Mouse (Mus musculus) small intestine, adult 2 months (tissue): ENCODE data around the gene Olfr222. TPM values are rescaled to one million over a fixed set of nuclear protein-coding genes. Genes with fewer than 3 reads are reported as not detected.
"Not testable (repeated sequence)": the region's sequence is repeated elsewhere in the genome, so short reads cannot be mapped to it uniquely, and the experiment has no call there.

Source experiments
- H3K27ac ChIP-seq: fragments of 200-500 bp; 2 replicates; pipeline ENCODE4 v1.5.1; 2012; ENCODE audit warnings: low read depth, low read length, control low read depth, inconsistent platforms; ENCODE audit not compliant: insufficient read depth
- H3K27me3 ChIP-seq: fragments of 200-500 bp; 2 replicates; pipeline ENCODE4 v1.6.1; 2012; ENCODE audit warnings: mild to moderate bottlenecking, moderate library complexity, low read length, inconsistent platforms; ENCODE audit not compliant: control insufficient read depth, insufficient read depth
- H3K36me3 ChIP-seq: fragments of 200-500 bp; 2 replicates; pipeline ENCODE4 v1.6.1; 2012; ENCODE audit warnings: mild to moderate bottlenecking, low read length, control low read depth, inconsistent platforms; ENCODE audit not compliant: control insufficient read depth, insufficient read depth
- H3K4me1 ChIP-seq: fragments of 200-500 bp; 2 replicates; pipeline ENCODE4 v1.6.1; 2012; ENCODE audit warnings: low read length, inconsistent platforms, mixed read lengths; ENCODE audit not compliant: control insufficient read depth, insufficient read depth, insufficient read length
- H3K4me3 ChIP-seq: fragments of 200-500 bp; 2 replicates; pipeline ENCODE4 v1.5.1; 2012; ENCODE audit warnings: low read depth, mild to moderate bottlenecking, control low read depth, inconsistent platforms, low read length, moderate library complexity
- CTCF ChIP-seq: fragments of 200-500 bp; IDR thresholded peaks from 2 replicates; pipeline ENCODE4 v1.5.1; 2012; ENCODE audit warnings: low read depth, mild to moderate bottlenecking, control low read depth, inconsistent platforms, low read length, moderate library complexity, mixed read lengths; ENCODE audit not compliant: insufficient replicate concordance, insufficient read length; ENCODE audit errors: extremely low read depth
- POLR2A ChIP-seq: fragments of 200-500 bp; IDR thresholded peaks from 2 replicates; pipeline ENCODE4 v1.6.1; 2012; ENCODE audit warnings: low read depth, mild to moderate bottlenecking, control low read depth, inconsistent platforms, low read length, moderate library complexity
- WGBS: fragments of 180-500 bp; shearing (Covaris S2); methylation state at CpG from one replicate; pipeline ENCODE4 v1.1.7; 2018; 5-methylcytosine and 5-hydroxymethylcytosine counted together
- polyA plus RNA-seq: library from polyadenylated mRNA; depleted of rRNA; stranded (reverse); fragments of >200 nt; gene quantifications from 2 replicates; pipeline ENCODE4 v1.2.3, GENCODE M21; 2012; rRNA removed

The Olfr222 gene
- polyA plus RNA-seq = not detected in 2 replicates

DNA sequence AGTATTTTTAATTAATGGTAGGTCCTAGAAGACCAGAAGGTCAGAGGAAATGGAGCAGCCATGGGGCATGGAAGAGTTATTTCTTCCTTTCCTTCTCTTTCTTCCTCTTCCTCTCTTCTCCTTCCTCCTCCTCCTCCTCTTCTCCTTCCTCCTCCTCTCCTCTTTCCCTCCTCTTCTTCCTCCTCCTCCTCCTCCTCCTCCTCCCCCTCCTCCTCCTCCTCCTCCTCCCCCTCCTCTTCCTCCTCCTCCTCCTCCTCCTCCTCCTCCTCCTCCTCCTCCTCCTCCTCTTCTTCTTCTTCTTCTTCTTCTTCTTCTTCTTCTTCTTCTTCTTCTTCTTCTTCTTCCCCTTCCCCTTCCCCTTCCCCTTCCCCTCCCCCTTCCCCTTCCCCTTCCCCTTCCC, at the start of gene Olfr222:
Gene Olfr222, minus strand, starts transcription at position 101 of the 400 bp plus-strand sequence.
- not testable (repeated sequence) for H3K36me3 ChIP-seq, H3K27ac ChIP-seq, H3K27me3 ChIP-seq, H3K4me1 ChIP-seq, H3K4me3 ChIP-seq

- Histone ChIP-seq H3K27ac (no peak overlapping the region), H3K27me3 (no peaks in the 10 kb centered on the region), H3K4me1 (no peaks in the 10 kb centered on the region), H3K4me3 (no peak overlapping the region), H3K36me3 (no peaks in the 10 kb centered on the region)
- WGBS = 25% methylated on average over 6 of the region's 6 CpGs
- TF ChIP-seq POLR2A = no peak
- TF ChIP-seq CTCF = peak; percentile 51; the same call in 1 of the 2 replicates
These were observed 48.1 kb upstream of the Olfr222 start for GRCm38 (mm10) chr11:59624017-59624630.

GRCm38 (mm10) chr11:59622214-59622613, 46.2 kb upstream of the Olfr222 start:
- H3K36me3 ChIP-seq = no peaks in the 10 kb centered on the region
- H3K4me1 ChIP-seq = no peaks in the 10 kb centered on the region
- TF ChIP-seq POLR2A = no peak
- no peak for TF ChIP-seq CTCF
- no peak overlapping the region for H3K4me3 ChIP-seq
- H3K27me3 ChIP-seq = no peaks in the 10 kb centered on the region
- no peak overlapping the region for H3K27ac ChIP-seq
- 44% methylated on average over 3 of the region's 3 CpGs for WGBS

DNA sequence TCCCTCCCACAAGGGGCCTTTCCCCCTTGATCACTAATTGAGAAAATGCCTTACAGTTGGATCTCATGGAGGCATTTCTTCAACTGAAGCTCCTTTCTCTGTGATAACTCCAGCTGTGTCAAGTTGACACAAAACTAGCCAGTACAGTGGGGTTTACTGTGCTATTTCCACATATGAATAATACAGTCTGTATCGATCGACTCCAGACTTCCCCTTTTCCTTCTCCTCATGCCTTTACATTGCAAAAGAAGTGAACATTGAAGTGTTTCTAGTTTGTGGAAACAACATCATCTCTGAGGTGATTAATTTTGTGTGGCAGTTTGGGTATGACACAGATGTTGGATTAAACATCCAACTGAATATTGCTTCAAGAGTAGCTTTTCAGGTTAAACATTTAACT, 41.0 kb upstream of the Olfr222 start:
- not testable (repeated sequence) for H3K4me1 ChIP-seq, H3K4me3 ChIP-seq, H3K27ac ChIP-seq, H3K27me3 ChIP-seq, H3K36me3 ChIP-seq
- WGBS = 83% methylated on average over 2 of the region's 2 CpGs

DNA sequence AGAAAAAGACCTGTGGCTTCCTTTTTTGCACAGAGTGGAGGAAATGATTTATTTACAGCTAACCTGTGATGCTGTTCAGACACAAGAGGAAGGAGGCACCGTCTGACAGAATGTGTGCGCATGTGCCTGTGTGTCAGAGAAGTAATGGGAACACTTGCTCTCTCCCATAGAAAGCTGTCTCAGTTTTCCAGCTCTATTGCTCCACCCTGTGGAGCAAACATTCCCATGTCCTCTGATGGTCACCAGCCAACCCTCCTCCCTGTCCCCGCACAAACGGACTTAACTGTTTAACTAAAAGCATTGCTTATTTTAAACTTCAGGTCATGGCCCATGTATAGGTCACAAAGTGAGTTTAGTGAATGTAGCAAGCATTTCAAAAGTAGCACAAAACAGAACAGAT, 38.1 kb upstream of the Olfr222 start:
- TF ChIP-seq POLR2A (no peak), CTCF (no peak; the same call in 1 of the 2 replicates)
- no peaks in the 10 kb centered on the region; the same call in 1 of the 2 replicates for H3K4me1 ChIP-seq
- no peak overlapping the region for H3K27ac ChIP-seq
- no peaks in the 10 kb centered on the region for H3K36me3 ChIP-seq
- 22% methylated on average over 4 of the region's 4 CpGs for WGBS
- H3K27me3 ChIP-seq = no peaks in the 10 kb centered on the region
- no peak overlapping the region for H3K4me3 ChIP-seq

DNA sequence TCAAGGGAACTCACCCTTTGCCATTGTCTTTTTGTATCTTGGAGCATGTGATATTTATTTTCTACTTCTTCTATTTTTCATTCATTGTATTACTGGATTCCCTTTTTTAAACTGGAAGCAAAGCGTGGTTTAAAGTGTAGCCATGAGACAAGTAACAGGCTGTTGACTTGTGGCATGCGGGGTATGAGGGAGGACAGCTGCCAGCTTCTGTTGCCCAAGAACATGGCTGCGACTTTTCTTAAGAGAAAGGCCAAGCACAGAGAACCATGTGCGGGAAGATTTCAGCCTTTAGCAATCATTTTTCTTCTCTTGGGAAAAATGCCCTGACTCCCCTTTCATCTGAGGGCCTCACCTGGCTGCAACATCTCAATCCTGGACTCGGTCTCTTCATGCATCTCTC, 35.6 kb upstream of the Olfr222 start:
- WGBS = 72% methylated on average over 5 of the region's 5 CpGs
- H3K4me3 ChIP-seq = no peak overlapping the region
- no peaks in the 10 kb centered on the region; the same call in 1 of the 2 replicates for H3K4me1 ChIP-seq
- H3K36me3 ChIP-seq = no peaks in the 10 kb centered on the region
- no peak overlapping the region for H3K27ac ChIP-seq
- H3K27me3 ChIP-seq = no peaks in the 10 kb centered on the region
- TF ChIP-seq CTCF (no peak), POLR2A (no peak)

DNA sequence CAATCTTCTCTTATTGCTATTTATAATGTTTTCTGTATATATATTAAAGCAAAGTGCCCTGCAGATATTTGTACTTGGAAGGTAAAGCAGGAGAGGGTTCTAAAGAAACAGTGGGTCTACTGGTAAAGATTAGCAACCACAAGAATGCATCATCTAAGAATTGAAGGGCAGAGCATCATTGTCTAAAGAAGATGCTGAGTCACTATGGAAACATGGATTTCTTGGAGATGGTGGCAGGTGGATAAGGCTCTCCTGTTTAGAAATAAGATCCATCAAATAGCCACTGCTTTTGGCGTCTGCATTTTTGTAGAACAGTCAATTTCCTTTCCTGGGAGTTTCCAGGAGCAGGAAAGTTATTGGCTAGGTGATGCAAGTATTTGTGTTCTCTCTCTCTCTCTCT, 26.3 kb upstream of the Olfr222 start:
- 37% methylated on average over 1 of the region's 1 CpGs for WGBS
- TF ChIP-seq POLR2A (no peak), CTCF (no peak)
- no peaks in the 10 kb centered on the region for H3K36me3 ChIP-seq
- no peaks in the 10 kb centered on the region for H3K4me1 ChIP-seq
- no peaks in the 10 kb centered on the region; the same call in 1 of the 2 replicates for H3K27me3 ChIP-seq
- H3K4me3 ChIP-seq = no peak overlapping the region
- no peak overlapping the region for H3K27ac ChIP-seq

DNA sequence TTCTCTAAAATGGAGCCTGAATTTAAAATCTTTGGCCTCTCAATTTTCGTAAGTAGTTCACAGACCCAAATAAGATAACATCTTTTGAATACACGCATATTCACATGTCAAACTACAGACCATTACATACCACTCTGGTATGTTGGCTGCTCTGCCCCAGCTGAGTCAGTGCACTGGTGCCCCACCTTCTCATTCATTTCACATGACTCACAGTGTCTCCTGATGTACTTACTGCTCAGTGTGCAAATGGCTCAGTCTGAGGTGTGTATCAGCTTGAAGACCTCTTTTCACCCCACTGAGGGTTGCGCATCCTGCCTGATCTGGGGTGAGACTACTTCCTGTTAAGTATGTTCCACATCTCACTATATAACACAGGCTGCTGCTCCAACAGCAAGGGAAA, 24.8 kb upstream of the Olfr222 start:
- H3K4me1 ChIP-seq = no peaks in the 10 kb centered on the region
- no peak overlapping the region for H3K4me3 ChIP-seq
- H3K27ac ChIP-seq = no peak overlapping the region
- H3K36me3 ChIP-seq = no peaks in the 10 kb centered on the region
- 82% methylated on average over 3 of the region's 3 CpGs for WGBS
- no peak for TF ChIP-seq CTCF
- TF ChIP-seq POLR2A = no peak
- H3K27me3 ChIP-seq = no peaks in the 10 kb centered on the region
